Mouse (Mus musculus) spleen, postnatal 14 days (tissue): ENCODE results near the gene Rasgef1c.

Experiments used
- DNase-seq, 2 experiments: peaks; one replicate each; pipeline ENCODE4 v3.0.0; 2021 to 2022; ENCODE audit warnings: low spot score in 2 of 2

Rasgef1c gene

DNA sequence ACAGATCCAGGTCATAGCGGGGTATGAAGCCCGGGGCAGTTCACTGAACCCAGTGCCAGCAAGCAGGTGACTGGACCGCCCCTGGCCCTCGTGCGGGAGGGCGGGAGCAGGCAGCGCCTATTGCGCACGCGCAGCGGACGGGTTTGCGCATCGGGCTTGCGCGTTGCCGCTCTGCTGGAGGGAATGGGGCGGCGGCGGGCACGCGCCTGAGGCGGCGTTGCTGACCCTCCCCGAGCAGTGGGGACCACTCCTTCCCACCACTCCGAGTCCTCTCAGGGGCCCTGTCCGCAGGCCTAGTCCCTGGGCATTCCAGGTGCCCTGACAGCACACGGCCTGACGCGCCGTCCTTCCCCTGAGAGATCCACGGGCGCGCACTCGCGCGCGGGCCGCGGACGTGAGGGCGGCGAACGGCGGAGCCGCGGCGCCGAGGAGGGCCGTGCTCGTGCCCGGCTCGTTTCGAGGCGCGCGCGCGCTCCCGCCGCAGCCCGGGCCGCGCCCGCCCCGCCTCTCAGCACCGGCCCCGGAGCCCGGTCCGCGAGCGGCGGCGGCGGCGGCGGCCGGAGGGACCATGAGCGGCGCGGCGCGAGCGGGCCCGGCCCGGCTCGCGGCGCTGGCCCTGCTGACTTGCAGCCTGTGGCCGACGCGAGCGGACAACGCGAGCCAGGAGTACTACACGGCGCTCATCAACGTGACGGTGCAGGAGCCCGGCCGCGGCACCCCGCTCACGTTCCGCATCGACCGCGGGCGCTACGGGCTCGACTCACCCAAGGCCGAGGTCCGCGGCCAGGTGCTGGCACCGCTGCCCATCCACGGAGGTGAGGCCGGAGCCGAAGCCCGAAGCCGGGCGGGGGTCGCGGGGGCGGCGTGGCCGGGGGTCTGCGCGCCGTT is 123.4 kb downstream of the Rasgef1c start, which contains the start of gene Rnf130:
Rnf130 (plus strand) TSS at position 514 of the 888 bp plus-strand sequence.
- peak; percentile 86 to 90 for DNase-seq

DNA sequence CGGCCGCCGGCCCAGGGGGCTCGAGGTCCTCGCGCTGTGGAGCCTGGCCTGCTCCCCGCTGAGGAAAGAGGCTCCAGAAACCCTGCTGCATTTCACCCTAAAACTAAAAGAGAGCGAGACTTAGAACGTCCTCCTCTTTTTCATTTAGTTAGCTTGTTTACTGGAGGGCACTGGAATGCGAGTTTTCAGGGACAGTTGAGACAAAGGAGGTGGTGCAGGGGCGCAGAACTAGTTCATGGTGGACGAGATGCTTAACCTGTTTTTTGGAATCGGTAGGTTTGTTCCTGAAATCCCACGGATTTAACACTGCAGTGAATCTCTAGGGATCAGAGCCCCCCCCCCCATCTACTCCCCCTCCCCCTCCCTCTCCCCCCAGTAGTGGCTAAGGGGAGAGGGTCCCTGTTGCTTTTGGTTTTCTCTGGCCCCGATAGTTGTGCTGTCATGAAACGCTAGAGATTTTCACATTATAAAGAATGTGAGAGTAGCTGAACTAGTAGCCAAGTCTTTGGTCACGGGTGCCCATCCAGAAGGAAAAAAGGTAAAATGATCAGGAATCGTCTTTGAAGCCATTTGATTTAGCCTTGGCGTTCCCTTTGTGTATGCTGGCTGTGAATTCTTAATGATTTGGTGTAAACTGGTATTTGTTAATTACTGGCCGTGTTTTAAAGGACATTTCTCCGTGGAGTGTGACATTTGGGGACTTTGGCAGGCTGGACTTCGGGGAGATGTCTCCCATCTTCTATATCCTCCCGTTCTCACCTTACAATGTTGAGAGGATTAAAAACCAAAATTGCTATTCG is 124.3 kb downstream of the Rasgef1c start:
- peak in 1 of 2 experiments; percentile 5 for DNase-seq

- no peak for DNase-seq
Observed at GRCm38 (mm10) chr11:50026521-50027090, 125.0 kb downstream of the Rasgef1c start.

GRCm38 (mm10) chr11:50028416-50028815 is 126.8 kb downstream of the Rasgef1c start:
- DNase-seq = no peak
